Mouse (Mus musculus): ENCODE data around the gene Arhgap21. TPM values are rescaled to one million over a fixed set of nuclear protein-coding genes. Genes with fewer than 3 reads are reported as not detected.

Arhgap21 gene
- total RNA-seq, 2 experiments from 2014 or later, result 238 to 256 TPM

DNA sequence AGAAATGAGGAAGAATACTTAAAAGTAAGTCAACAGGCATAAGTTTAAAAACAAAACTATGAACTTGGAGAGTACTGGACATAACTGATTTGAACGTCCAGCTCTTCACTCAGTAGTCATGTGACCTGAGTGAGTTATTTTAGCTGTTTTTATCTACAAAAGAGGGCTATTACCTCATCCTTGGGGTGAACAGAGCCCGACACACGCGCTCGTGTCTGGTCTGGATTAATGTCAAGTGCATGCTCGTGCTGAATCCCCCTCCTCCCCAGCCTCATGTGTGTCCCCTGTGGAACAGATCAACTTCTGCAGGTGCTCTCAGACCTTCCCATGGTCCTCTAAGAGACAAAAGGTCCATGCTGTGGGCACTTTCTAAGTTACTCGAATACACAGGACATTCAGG is 59.3 kb downstream of the Arhgap21 start:
- no peak for DNase-seq (ENCODE audit: low spot score in 2 of 2)
- intact Hi-C loops (cut with DNase I), result no loop called here

DNA sequence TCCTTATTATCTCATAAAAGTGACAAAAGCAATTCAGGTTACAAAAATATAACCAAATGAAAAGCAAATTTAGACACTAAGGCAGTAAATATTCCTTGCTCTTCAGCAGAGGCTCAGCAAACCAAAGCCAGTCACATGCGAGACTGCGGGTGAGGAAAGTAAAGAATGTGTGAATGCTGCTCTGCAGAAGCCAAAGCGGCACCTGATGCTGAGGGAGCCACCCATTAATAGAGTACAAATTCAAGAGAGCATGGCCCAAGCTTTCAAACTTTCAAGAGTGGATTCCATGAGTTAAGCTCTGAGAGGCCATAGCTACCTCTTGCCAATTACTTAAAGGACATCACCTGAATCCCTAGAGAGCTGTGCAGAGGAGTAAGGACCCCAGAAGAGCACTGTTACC is 61.4 kb downstream of the Arhgap21 start:
- intact Hi-C loops (cut with DNase I), result no loop called here
- DNase-seq (ENCODE audit: low spot score in 2 of 2), result no peak

DNA sequence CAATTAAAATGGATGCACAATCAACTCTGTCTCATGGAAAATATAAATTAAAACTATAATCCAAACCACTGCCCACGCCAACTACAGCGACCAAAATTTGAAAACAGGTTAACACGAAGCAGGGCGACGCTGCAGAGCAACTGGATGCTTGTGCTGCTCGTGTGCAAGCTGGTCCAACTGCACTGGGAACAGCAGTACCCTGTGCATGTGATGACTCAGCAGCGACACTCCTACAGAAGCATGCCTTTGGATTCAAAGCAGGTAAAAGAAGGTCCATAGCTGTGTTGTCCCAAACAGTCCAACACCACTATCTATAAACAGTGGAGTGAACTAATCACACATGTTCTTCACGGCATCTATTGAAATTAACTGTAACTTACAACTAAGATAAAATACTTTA is 63.3 kb downstream of the Arhgap21 start:
- peak in 1 of 2 experiments; percentile 38 for DNase-seq (ENCODE audit: low spot score in 2 of 2)
- intact Hi-C loops (cut with DNase I), result no loop called here

DNA sequence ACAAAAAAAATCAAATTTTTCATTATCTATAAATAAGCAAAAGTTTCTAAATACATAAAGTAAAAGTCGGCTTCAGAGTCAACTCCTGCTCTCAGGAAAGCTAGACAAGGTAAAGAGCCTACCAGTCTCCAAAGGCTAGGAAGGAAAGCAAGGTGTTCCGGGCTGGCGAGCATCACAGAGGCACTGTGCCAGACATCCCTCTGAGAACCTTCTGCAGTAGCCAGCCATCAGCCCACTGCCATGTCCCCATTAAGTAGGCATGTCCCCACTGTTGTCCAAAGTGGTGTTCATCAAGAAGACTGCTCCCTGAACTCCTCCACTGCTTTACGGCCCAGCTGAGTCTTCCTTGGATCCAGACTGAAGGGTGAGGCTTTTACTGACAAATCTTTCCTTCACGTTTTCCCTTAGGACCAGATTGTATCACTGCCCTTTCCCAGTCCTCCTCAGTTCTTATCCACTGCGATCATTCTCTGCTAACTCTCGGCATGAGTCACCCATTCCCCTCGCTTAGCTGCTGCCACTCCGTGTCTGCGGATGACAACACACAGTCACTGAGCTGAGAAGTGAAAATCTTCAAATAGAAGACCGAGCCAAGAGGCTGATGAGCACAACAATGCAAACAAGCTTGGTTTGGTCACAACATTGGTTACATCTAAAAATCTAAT is 65.6 kb downstream of the Arhgap21 start:
- intact Hi-C loops (cut with DNase I), result loop anchor here (5.0 kb wide), 2 partner anchors 149 to 359 kb away; no protein-coding TSS in a partner anchor
- DNase-seq (ENCODE audit: low spot score in 2 of 2), result peak in 1 of 2 experiments; percentile 70

DNA sequence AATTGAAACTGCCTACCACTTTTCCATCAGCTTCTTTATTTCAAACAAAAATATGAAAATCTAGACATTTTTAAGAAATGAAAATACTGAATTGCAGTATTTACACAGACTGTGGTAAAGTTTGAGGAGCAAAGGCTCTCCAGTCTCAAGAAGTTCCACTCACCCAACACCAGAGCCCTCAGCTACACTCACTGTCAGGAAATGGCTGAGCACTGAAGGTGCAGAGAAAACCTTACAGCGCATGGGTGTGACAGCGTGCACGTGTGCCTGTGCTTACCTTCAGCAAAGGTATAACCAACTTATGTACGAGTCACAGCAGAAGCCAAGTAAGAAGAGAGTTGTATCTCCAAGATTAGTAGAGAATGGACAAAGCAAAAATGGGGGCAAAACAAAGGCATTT is 66.8 kb downstream of the Arhgap21 start:
- no peak for DNase-seq (ENCODE audit: low spot score in 2 of 2)
- intact Hi-C loops (cut with DNase I), result loop anchor here (5.0 kb wide), 2 partner anchors 150 to 360 kb away; no protein-coding TSS in a partner anchor

DNA sequence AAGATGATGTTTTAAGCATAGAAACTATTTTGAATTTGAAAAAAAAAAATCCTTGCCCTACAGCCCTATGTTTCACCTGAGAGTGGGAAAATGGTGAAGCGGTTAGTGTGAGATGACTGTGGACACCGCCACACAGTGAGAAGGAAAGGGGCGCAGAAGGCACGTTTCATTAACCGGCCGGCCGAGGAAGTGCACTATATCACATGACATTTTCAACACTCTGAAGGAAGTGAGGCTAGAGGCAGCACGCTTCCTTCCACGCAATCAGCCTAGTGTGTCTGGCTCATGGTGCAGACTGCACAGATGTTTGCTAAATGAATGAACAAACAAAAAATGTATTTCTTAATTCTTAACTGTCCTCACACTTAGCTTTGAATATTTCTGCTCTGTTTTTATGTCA is 69.4 kb downstream of the Arhgap21 start:
- DNase-seq (ENCODE audit: low spot score in 2 of 2), result no peak
- intact Hi-C loops (cut with DNase I), result loop anchor here (2.0 to 5.0 kb wide), 2 partner anchors 70 to 308 kb away; partner anchors contain the start of genes Arhgap21, Enkur and Thnsl1

DNA sequence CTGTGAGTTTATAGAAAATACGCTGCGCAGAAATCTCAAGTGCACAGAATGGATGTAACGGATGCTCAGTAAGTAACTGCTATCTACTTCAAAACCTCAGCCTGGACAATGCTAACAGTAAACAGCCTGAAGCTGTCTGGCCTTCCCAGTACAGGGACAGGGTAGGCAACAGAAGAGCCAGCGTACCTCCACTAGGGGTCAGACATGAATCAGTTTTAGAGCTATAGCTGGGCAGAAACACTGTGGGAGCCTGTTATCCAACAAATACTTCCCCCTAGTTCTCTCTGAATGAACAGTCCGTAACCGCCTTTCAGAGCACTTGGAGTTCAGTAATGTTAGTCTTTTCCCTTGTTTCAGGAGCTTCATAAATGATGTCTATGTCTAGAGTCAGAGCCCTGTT is 70.0 kb downstream of the Arhgap21 start:
- DNase-seq (ENCODE audit: low spot score in 2 of 2), result peak; percentile 78 to 89
- intact Hi-C loops (cut with DNase I), result loop anchor here (1.0 to 5.0 kb wide), 3 partner anchors 70 to 309 kb away; partner anchors contain the start of genes Arhgap21, Enkur and Thnsl1

DNA sequence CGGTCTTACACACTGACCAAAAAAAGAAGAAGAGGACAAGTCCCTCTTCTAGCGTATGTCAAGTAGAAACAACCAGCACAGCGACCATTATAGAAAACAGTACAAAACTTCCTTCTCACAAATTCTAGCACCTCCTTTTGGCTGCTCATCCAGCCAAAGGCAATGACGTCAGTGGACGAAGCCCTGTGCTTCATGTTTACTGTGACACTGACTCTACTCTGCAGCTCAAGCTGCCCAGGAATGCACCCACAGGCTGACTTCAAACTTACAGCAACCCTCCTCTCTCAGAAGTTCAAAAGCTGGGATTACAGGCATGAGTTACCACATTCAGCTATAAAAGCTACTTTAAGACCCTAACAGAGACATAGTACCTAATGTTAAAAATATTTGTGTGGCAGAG is 72.2 kb downstream of the Arhgap21 start:
- DNase-seq (ENCODE audit: low spot score in 2 of 2), result no peak
- intact Hi-C loops (cut with DNase I), result loop anchor here (5.0 kb wide), 1 partner anchor 311 kb away; the partner anchor contains the start of genes Enkur and Thnsl1

DNA sequence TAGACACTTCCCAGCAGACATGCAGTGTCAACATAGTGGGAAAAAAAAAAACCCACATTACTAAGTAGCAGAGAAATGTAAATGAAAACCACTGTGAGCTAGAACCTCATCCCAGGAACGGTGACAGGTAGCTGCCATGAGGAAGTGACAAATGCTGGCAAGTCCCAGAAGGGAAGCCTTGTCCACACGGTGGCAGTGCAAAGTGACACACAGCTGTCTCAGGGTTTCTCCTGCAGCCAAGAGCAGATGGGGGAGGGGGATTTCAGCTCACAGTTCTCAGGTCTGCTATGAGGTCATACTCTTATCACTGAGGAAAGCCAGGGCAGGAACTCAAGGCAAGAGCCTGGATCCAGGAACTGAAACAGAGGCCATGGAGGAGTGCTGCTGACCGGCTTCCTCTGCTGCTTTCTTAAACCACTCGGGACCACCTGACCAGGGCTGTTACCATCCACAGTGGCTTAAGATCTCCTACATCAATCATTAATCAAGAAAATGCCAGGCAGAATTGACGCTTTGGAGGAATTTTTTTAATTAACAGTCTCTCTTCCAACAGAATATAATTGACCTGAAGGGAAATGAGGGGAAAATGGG is 74.5 kb downstream of the Arhgap21 start:
- no peak for DNase-seq (ENCODE audit: low spot score in 2 of 2)
- intact Hi-C loops (cut with DNase I), result no loop called here

DNA sequence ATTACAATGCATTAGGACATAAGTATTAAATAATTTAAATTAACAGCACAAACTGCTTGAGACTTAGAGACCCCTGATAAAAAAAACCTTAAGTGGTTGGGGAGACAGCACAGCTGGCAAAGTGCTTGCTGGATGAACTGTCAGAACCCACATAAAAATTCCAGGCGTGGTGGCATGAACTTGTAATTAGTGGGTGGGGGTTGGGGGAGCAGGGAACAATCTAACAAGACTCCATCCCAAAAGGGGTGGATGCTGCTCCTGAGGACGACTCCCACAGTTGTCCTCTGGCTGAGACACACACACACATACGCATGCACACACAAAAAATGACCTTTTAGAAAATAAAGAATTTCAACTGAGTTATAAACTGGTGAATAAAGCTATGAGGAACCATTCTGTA is 79.9 kb downstream of the Arhgap21 start:
- no peak for DNase-seq (ENCODE audit: low spot score in 2 of 2)
- intact Hi-C loops (cut with DNase I), result no loop called here

DNA sequence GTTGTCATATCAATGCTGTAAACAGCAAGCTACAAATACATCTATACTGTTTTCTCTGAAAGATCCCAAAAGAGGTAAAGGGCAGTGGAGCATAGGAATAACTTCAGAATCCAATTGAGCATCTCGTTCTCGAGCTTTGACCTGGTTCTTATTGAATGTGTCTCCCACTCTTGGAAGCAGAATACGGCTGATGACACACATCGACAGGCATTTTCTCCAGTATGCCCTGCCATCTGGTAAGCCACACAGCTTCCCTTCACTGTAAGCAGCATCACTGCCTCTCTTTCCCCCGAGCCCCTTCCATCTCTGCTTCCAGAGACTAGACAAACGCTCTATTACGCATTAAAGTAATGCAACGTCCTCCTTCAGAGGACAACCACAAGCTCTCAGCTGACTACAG is 85.4 kb downstream of the Arhgap21 start:
- intact Hi-C loops (cut with DNase I), result no loop called here
- peak; percentile 17 to 43 for DNase-seq (ENCODE audit: low spot score in 2 of 2)

DNA sequence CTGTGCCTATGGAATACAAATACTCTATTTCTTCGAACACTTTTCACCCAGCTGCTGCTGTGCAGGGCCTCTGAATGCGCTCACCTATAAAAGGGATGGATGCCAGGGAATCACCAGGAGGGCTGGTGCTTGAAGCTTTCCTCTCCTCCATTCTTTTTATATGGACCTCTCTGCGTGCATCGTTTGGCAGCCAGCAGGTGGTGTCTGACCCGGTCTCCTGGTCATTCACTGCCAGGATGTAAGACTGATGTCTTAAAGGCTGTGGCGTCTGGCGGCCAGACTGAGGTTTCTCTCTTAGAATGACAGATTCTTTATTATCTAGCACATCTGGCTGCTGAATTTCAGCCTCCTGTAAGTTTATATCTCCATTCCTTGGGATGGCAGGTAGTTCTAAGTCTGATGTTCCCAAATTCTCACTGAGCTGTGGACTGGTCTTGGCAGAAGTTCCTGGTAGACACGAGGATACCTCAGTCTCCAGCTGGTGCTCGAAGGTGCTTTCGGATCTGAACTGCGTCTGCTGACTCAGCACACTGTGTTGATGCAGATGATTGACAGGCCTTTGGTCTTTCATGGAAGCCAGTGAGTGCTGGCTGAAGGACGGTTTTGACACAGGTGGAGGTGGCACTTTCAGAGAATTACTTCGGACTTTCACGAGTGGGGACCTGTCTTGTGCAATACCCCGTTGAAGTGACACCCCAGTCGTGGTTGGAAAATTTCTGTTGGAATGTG is 88.6 kb downstream of the Arhgap21 start:
- DNase-seq (ENCODE audit: low spot score in 2 of 2), result no peak
- intact Hi-C loops (cut with DNase I), result no loop called here

DNA sequence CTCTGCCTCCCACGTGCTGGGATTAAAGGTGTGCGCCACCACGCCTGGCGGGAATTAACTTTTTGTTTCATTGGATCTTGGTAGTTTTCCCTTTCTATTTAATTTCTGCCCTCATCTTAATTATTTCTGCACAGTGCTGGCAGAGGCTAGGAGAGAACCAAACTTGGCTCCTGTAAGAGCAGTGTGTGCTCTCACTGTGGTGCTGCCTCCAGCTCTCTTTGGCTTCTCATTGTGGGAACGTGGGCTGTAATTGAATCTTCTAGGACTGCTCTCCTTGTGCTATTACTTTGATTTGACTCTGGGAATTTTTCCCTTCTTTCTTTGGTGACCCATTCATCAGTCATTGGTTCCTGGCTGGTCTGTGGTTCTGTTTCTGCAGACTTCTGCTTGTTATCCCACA is 94.1 kb downstream of the Arhgap21 start:
- intact Hi-C loops (cut with DNase I), result no loop called here
- no peak for DNase-seq (ENCODE audit: low spot score in 2 of 2)

DNA sequence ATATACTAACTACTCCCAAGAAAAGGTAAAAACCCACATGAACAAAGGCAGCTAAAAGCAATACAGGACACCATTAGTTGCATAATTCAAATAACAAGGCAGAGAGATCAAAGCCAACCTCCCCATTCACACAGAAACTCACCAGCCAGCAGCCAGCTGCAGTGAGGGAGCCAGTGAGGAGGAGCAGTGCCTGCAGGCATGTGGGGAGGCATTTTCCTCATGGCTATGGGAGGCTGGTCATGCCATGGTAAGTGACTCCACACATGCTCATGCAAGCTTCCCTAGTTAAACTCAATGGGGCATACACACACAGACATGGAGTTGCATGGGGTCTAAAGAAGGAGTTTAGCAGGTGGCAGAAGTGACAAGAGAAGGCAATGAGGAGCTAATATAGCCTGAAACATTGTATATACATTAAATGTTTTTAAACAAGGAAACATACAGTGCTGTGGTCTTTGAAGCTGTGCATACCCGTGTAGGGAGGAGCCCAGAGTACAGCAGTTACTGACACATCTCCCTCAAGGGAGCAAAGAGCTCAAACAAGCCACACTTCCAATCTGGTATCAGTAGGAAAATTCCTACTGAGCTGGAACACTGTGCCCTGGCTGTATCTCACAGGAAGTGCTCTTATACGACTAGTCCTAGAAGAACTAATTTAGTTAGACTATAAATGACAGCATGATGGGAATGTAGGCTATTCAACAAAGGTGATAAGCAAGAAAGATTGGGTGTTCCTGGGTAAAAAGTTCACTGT is 99.3 kb downstream of the Arhgap21 start:
- no peak for DNase-seq (ENCODE audit: low spot score in 2 of 2)
- intact Hi-C loops (cut with DNase I), result no loop called here

DNA sequence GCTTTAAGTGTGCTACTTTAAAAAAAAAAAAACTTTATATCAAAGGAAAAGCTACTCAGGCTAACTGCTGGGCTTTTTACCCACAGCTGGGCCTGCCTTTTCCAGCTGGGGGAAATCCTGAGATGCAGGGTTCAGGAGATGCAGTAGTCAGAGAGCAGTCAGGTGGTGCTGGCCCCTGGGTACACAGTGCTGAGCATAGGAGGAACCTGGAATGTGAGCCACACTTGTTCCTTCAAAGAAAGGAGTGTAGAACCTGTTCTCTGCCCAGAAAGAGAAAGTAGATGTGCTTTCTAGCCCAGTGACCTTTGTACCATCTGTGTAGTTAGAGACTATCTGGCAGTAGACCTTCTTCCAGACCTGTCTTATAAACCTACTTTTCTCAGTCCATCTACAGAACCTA is 100.6 kb downstream of the Arhgap21 start:
- intact Hi-C loops (cut with DNase I), result no loop called here
- no peak for DNase-seq (ENCODE audit: low spot score in 2 of 2)

DNA sequence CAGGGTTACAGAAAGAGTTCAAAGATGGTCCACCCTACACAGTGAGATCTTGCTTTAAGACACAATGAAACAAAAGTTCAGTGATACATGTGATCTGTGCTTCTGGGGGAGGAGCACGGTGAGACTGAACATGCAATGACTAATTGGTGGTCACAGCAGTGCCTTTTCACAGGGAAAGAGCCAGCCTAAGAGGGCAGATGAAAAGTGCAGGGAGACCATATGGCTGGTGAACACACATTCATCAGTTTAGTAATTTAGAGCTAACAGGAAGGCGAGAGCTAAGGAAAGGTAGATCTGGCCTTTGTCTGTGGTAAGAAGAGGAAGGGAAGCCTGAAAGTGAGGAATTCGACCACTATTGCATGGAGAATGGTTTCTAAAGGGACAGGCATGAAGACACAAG is 102.9 kb downstream of the Arhgap21 start:
- DNase-seq (ENCODE audit: low spot score in 2 of 2), result no peak
- intact Hi-C loops (cut with DNase I), result no loop called here

DNA sequence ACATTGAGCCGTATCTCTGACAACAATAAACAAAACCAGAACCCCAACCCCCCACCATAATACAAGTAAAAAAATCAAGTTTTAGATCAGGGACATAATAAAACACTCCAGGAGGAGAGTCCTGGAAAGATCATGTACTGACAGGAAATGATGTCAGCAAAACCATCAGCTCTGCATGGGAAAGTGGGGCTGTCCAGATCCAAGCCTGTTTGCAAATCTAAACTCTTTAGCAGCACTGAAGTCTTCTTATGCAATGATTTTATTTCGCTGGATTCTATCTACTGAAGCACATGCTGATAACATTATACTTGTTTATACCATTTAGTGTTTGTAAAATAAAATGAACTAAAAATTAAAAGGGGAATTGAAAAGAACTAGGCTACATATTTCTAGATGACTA is 104.1 kb downstream of the Arhgap21 start:
- intact Hi-C loops (cut with DNase I), result no loop called here
- DNase-seq (ENCODE audit: low spot score in 2 of 2), result no peak

DNA sequence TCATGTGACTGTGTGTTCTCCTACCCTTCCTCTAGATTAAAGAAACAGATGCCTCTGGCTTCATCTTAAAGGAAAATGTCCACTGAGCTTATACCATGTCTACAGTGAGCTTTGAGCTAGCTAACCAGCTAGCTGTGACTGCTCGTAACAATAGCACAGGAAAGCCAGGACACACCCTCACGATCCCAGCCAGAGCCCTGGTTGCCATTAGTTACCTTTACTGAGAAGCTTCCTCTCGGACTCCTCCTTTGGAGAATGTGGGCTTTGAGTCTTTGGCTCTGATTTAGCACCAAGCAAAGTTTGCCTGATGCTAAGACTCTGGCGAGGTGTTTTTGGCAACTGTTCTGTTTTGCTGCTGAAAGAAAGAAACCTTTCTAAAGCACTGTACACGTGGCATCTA is 107.9 kb downstream of the Arhgap21 start:
- intact Hi-C loops (cut with DNase I), result no loop called here
- DNase-seq (ENCODE audit: low spot score in 2 of 2), result no peak

DNA sequence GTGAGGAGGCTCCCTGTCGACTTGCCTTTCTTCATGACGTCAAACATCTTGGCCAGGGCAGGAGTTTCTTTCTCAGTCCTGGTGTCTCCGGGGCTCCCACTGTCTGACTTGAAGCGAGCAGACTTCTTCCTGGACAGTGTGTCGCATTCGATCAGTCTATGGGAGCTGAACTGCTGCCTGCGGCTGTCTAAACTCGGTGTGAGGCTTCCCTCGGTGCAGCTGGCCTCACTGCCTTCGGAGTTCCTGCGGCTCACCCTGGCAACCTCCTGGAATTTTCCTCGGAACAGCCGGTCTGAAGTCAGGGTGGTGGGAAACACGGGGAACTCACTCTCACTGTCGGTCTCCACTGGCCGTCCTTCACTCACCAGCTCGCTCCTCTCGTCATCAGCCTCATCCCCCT is 119.3 kb downstream of the Arhgap21 start:
- no peak for DNase-seq (ENCODE audit: low spot score in 2 of 2)
- intact Hi-C loops (cut with DNase I), result loop anchor here (10.0 kb wide), 1 partner anchor 1435 kb away; no protein-coding TSS in a partner anchor
